22 mouse cellular contexts compared by ENCODE assay signal in genomic region chr11:22897127-22897526, GRCm38 (mm10). TPM values are rescaled to one million over a fixed set of nuclear protein-coding genes. Genes with fewer than 3 reads are reported as not detected.
DNase-seq lines count a peak whose midpoint lies in the region; ATAC-seq and TF ChIP-seq lines count a peak whose summit lies in the region.
"Had no signal": no experiment of that assay in that cellular context is flagged by ENCODE, and none has a peak within 500 bp of the region (broad histone marks: within the 10 kb centered on the region; RNA-seq: fewer than 3 reads in every experiment).

No protein-coding gene starts in this region.

- no peaks in the 10 kb centered on the region for H3K36me3 ChIP-seq in lung, postnatal 0 days (ENCODE audit: insufficient read depth, low read length)
- H3K36me3 ChIP-seq in kidney, embryonic 14.5 days (ENCODE audit: control insufficient read depth, insufficient read depth, low read length), result no peaks in the 10 kb centered on the region; the same call in 1 of the 2 replicates
- H3K36me3 ChIP-seq in intestine, postnatal 0 days (ENCODE audit: control insufficient read depth, insufficient read depth), result 0 out of 2 replicates have a peak, but pooled peaks cover 6% of the 10 kb centered on the region
- H3K36me3 ChIP-seq: hindbrain, embryonic 12.5 days had no signal

- peak; percentile 44 for DNase-seq in adrenal gland, adult 2 months
- no peak for DNase-seq in adrenal gland, postnatal 25 days
- DNase-seq in lung, postnatal 0 days (ENCODE audit: low spot score), result peak; percentile 49
- no peak for DNase-seq in lung, adult 18-20 months
- DNase-seq: adrenal gland, adult 8-10 months; B cell, adult 2 months; cerebellum, adult 18-20 months; cerebellum, adult 9-10 months; cerebellum, postnatal 14 days; forebrain, postnatal 0 days; gastrocnemius, adult 2 months; gastrocnemius, postnatal 14 days had no signal

- H3K9ac ChIP-seq in lung, postnatal 0 days (replicated peaks; ENCODE audit: low read depth), result no peak overlapping the region
- H3K9ac ChIP-seq in kidney, embryonic 14.5 days (ENCODE audit: low read depth, low read length), result no peak overlapping the region
- H3K9ac ChIP-seq in intestine, postnatal 0 days (ENCODE audit: low read depth, low read length), result no peak overlapping the region
- H3K9ac ChIP-seq: embryonic facial prominence, embryonic 12.5 days; embryonic facial prominence, embryonic 15.5 days; forebrain, postnatal 0 days; hindbrain, embryonic 12.5 days; hindbrain, embryonic 15.5 days had no signal

- TF ChIP-seq CTCF in lung, postnatal 0 days (IDR thresholded peaks at IDR 0.05), result no peak
- no peak for TF ChIP-seq CTCF in intestine, postnatal 0 days (IDR thresholded peaks at IDR 0.05; ENCODE audit: low read depth)

- no peaks in the 10 kb centered on the region for H3K27me3 ChIP-seq in lung, postnatal 0 days (replicated peaks; ENCODE audit: insufficient read depth, low read length)
- H3K27me3 ChIP-seq in kidney, embryonic 14.5 days (ENCODE audit: control insufficient read depth, insufficient read depth, low read length), result no peaks in the 10 kb centered on the region
- H3K27me3 ChIP-seq in intestine, postnatal 0 days (replicated peaks; ENCODE audit: control insufficient read depth, insufficient read depth, low read length), result no peaks in the 10 kb centered on the region
- H3K27me3 ChIP-seq: embryonic facial prominence, embryonic 12.5 days; embryonic facial prominence, embryonic 15.5 days; hindbrain, embryonic 12.5 days; hindbrain, embryonic 15.5 days had no signal

- 69% methylated on average over 4 of the region's 4 CpGs for WGBS in lung, postnatal 0 days
- 86% methylated on average over 4 of the region's 4 CpGs for WGBS in kidney, embryonic 14.5 days
- 88% methylated on average over 4 of the region's 4 CpGs for WGBS in intestine, postnatal 0 days

- ATAC-seq in lung, postnatal 0 days, result no peak
- peak; percentile 55; the same call in 1 of the 2 replicates for ATAC-seq in common myeloid progenitor, adult 5-6 weeks (replicated peaks; ENCODE audit: low read depth, poor library complexity, severe bottlenecking)
- peak; percentile 81 for ATAC-seq in megakaryocyte progenitor cell, adult 5-6 weeks (replicated peaks; ENCODE audit: poor library complexity)
- ATAC-seq in kidney, embryonic 14.5 days (ENCODE audit: low FRiP score, low TSS enrichment), result no peak
- no peak for ATAC-seq in intestine, postnatal 0 days
- ATAC-seq: forebrain, embryonic 14.5 days; forebrain, postnatal 0 days had no signal

- H3K4me3 ChIP-seq in lung, postnatal 0 days (ENCODE audit: low read depth, low read length), result no peak overlapping the region
- H3K4me3 ChIP-seq in kidney, embryonic 14.5 days (ENCODE audit: low read length), result no peak overlapping the region
- no peak overlapping the region for H3K4me3 ChIP-seq in intestine, postnatal 0 days (ENCODE audit: low read depth, low read length)
- H3K4me3 ChIP-seq: embryonic facial prominence, embryonic 12.5 days; embryonic facial prominence, embryonic 15.5 days; gastrocnemius, adult 2 months; hindbrain, embryonic 12.5 days; hindbrain, embryonic 15.5 days had no signal

- no peak overlapping the region for H3K27ac ChIP-seq in lung, postnatal 0 days (ENCODE audit: low read length)
- H3K27ac ChIP-seq in kidney, embryonic 14.5 days (ENCODE audit: low read depth, low read length), result no peak overlapping the region
- no peak overlapping the region for H3K27ac ChIP-seq in intestine, postnatal 0 days (ENCODE audit: low read depth, low read length)
- H3K27ac ChIP-seq: embryonic facial prominence, embryonic 12.5 days; embryonic facial prominence, embryonic 15.5 days; gastrocnemius, adult 2 months; hindbrain, embryonic 12.5 days; hindbrain, embryonic 15.5 days had no signal

- no peaks in the 10 kb centered on the region for H3K9me3 ChIP-seq in lung, postnatal 0 days (ENCODE audit: low read length)
- H3K9me3 ChIP-seq in kidney, embryonic 14.5 days (ENCODE audit: control insufficient read depth, low read length), result no peaks in the 10 kb centered on the region
- no peaks in the 10 kb centered on the region for H3K9me3 ChIP-seq in intestine, postnatal 0 days (ENCODE audit: control insufficient read depth)
- H3K9me3 ChIP-seq: embryonic facial prominence, embryonic 12.5 days; embryonic facial prominence, embryonic 15.5 days; hindbrain, embryonic 12.5 days; hindbrain, embryonic 15.5 days had no signal

- no peak for TF ChIP-seq EP300 in lung, postnatal 0 days (IDR thresholded peaks at IDR 0.05)

- H3K4me1 ChIP-seq in lung, postnatal 0 days (ENCODE audit: insufficient read depth, low read depth, low read length), result no peaks in the 10 kb centered on the region
- no peaks in the 10 kb centered on the region for H3K4me1 ChIP-seq in kidney, embryonic 14.5 days (ENCODE audit: control insufficient read depth, insufficient read depth, low read length)
- no peaks in the 10 kb centered on the region for H3K4me1 ChIP-seq in intestine, postnatal 0 days (replicated peaks; ENCODE audit: control insufficient read depth, insufficient read depth, low read length)
- H3K4me1 ChIP-seq: embryonic facial prominence, embryonic 12.5 days; embryonic facial prominence, embryonic 15.5 days; hindbrain, embryonic 12.5 days; hindbrain, embryonic 15.5 days had no signal

- no peak overlapping the region for H3K4me2 ChIP-seq in lung, postnatal 0 days (replicated peaks; ENCODE audit: low read depth, low read length)
- H3K4me2 ChIP-seq in kidney, embryonic 14.5 days (replicated peaks; ENCODE audit: low read depth, low read length), result no peak overlapping the region
- no peak overlapping the region for H3K4me2 ChIP-seq in intestine, postnatal 0 days (replicated peaks; ENCODE audit: low read depth)
- H3K4me2 ChIP-seq: embryonic facial prominence, embryonic 12.5 days; embryonic facial prominence, embryonic 15.5 days; heart, embryonic 11.5 days; hindbrain, embryonic 12.5 days; hindbrain, embryonic 15.5 days had no signal

RNA-seq across cellular contexts. Expression of gene B3gnt2, which starts 36.4 kb away (rescaled TPM):
- total RNA-seq in adrenal gland, adult 2 months (2021), result 10 to 100 TPM; 47.6 to 64.7 TPM
- polyA plus RNA-seq in adrenal gland, adult 2 months (2012; rRNA removed), result 37.7 and 54.5 TPM in 2 replicates
- 63.4 and 70.3 TPM in 2 replicates for total RNA-seq in adrenal gland, postnatal 25 days (2021)
- polyA plus RNA-seq in lung, postnatal 0 days (2015; fragmentation: Nextera tagmentation; extraction: Ambion mirVana), result 20.4 and 22.3 TPM in 2 replicates
- 3.8 and 8.8 TPM in 2 replicates for total RNA-seq in common myeloid progenitor, adult 5-6 weeks (2017)
- 6.4 and 8.6 TPM in 2 replicates for total RNA-seq in megakaryocyte progenitor cell, adult 5-6 weeks (2015)
- 14.7 and 17.9 TPM in 2 replicates for total RNA-seq in megakaryocyte progenitor cell, adult 5-6 weeks (2017)
- 4.6 and 9.1 TPM in 2 replicates for polyA plus RNA-seq in kidney, embryonic 14.5 days (2014; fragmentation: Nextera tagmentation; extraction: Ambion mirVana)
- polyA plus RNA-seq in intestine, postnatal 0 days (2015; fragmentation: Nextera tagmentation; extraction: Ambion mirVana), result 13.8 and 15.1 TPM in 2 replicates

Comparison
In these comparisons a context has a peak if more than half of its experiments do, and no peak if none do; other contexts are left out.
1. DNase-seq: peak in adrenal gland, adult 2 months (single experiment) and lung, postnatal 0 days (single experiment); none in adrenal gland, postnatal 25 days (single experiment) and lung, adult 18-20 months (0 of 2).
2. ATAC-seq: peak in common myeloid progenitor, adult 5-6 weeks (single experiment) and megakaryocyte progenitor cell, adult 5-6 weeks (single experiment); none in lung, postnatal 0 days (single experiment), kidney, embryonic 14.5 days (single experiment) and intestine, postnatal 0 days (single experiment).